Mouse (Mus musculus): ENCODE results near the gene A3galt2. TPM values are rescaled to one million over a fixed set of nuclear protein-coding genes. Genes with fewer than 3 reads are reported as not detected.
A peak's percentile ranks its signal among the peaks of the same experiment; 100 is the strongest.

A3galt2 gene
- total RNA-seq, 1 experiment from 2014 or later, result 0.09 TPM

DNA sequence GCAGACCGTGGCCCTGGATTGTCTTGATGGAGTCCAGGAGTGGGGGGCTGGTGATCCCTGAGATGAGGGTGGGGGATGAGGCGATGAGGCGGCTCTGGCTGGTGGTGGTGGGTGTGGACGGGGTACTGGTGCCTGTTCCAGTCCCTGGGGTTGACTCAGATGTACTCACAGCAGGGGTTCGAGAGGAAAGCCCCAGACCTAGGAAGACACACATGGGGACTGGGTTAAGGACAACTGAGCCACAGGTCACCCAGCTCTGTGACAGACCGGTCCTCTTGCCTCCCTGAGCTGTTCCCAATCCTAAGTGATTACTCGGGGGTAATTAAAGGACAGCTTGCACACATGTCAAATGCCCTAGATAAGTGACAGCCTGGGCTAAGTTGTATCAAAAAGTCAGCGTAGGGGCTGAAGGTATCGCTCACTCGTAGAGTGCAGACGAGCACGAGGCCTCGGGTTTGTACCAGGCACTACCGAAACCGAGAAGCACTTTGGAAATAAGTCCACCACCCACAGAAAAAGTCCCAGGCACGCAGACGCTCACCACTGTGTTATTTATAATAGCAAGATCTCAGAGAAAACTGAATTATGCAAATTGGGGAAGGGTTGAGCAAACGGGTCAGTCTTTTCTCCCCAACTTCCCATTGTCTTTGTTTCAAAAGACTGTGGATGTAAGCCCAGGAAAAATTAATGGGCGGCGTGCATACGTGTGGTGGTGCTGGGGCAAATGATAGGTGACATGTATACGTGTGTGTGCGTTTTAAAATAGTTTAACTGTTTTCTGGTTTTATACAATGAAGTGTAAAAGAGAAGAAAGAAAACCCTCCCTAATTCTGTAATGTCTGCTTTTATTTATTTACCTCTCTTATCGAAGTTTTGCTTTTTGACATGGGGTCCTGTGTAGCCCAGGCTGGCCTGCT is 32.1 kb downstream of the A3galt2 start:
- no peak for ATAC-seq (replicated peaks; ENCODE audit: low read depth, poor library complexity, severe bottlenecking)

GRCm38 (mm10) chr4:128788108-128788507 is 32.9 kb downstream of the A3galt2 start:
- no peak for ATAC-seq (replicated peaks; ENCODE audit: low read depth, poor library complexity, severe bottlenecking)

- ATAC-seq (replicated peaks; ENCODE audit: low read depth, poor library complexity, severe bottlenecking), result no peak
Measured at GRCm38 (mm10) chr4:128789646-128790045, 34.5 kb downstream of the A3galt2 start.

DNA sequence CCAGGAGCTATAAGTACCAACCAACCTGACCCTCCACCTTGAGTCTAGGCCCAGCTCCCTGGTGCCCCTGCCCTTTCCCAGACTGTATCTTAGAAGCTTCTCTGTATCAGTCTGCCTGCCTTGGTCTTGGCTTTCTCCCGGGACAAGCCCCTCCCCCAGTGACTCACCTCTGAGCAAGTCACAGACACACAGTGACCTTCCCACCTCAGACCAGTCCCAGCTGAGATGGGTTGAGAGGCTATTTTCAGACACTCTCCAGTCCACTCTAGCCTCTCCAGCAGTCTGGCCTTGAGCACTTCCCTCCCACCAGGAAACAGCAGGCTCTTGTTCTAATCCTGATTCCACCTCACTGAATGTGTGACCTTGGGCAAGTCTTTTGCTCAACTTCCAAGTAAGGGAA is 38.5 kb downstream of the A3galt2 start:
- no peak for ATAC-seq (replicated peaks; ENCODE audit: low read depth, poor library complexity, severe bottlenecking)

DNA sequence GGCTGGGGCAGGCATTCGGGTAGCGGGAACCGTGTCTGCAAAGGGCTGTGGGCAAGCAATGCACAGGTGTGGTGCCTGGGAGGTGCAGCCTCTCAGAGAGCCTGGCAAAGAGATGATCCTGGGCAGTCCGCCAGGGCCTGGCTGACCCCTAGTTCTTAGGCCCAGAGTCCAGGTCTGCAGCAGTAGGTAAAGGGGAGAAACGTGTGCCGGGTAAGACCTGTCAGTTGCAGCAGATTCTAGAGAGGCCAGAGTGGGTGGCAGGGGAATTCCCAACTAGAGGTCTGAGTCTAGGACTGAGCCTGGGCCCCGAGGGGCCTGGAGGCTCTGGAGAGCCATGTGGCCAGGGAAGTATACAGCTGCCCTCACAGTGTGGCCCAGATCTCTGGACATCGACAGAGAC is 39.0 kb downstream of the A3galt2 start:
- ATAC-seq (replicated peaks; ENCODE audit: low read depth, poor library complexity, severe bottlenecking), result no peak

GRCm38 (mm10) chr4:128795596-128795995 is 40.4 kb downstream of the A3galt2 start:
- peak; percentile 23; the same call in 1 of the 2 replicates for ATAC-seq (replicated peaks; ENCODE audit: low read depth, poor library complexity, severe bottlenecking)

DNA sequence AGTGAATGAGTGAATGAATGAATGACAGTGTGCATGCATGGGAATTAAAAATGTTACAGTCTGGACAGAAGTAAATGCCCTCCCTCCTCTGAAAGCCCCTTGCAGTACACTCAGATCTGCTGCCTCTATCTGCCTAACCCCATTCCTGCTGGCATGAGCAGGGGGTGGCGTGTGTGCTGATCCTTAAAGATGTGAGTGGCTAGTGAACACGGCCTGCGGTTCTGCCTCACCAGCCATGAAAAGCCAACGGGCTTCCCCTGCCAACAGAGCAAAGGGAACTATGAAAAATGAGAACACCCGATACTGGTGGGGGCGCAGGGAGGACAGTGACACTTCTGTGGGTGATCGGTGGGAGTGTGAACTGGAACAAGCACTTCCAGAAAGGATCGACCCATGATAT is 41.6 kb downstream of the A3galt2 start:
- ATAC-seq (replicated peaks; ENCODE audit: low read depth, poor library complexity, severe bottlenecking), result peak; percentile 61

DNA sequence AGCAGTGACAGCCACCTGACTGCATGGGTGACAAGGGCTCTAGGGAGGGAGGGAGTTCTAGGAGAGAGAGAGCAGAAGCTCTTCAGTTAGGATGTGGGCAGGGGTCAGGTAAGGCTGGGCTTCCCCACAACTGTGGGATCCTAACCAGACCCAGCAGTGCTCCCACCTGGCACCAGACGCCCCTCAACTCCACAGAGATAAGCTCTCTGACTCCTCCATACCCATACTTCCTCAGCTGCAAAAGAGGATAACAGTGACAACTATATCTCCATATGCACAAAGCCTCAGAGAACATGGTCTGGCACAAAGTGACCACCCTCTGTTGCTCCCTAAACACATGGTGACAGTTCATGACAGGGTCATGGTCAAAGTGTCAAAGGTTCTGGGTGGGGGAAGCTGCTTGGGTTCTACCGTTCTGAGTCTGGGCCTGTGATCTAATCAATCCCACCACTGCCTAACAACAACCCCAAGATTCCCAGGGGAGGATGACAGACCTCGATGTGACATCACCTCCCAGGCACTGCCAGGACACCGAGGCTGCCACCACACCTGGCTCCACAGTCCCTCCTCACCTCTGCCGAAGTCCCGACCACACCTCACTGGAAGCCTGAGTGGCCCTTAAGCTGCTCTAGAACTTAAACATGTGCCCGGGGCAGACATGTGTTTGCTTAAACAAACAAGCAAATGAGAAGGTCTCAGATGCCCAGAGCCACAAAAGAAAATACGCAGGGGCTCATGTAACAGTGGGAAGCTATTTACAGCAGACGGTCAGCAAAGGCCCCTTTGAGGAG is 46.7 kb downstream of the A3galt2 start:
- peak; percentile 26; the same call in 1 of the 2 replicates for ATAC-seq (replicated peaks; ENCODE audit: low read depth, poor library complexity, severe bottlenecking)

GRCm38 (mm10) chr4:128803569-128803968 is 48.4 kb downstream of the A3galt2 start:
- no peak for ATAC-seq (replicated peaks; ENCODE audit: low read depth, poor library complexity, severe bottlenecking)

- ATAC-seq (replicated peaks; ENCODE audit: low read depth, poor library complexity, severe bottlenecking), result no peak
Measured at GRCm38 (mm10) chr4:128804426-128805149, 49.4 kb downstream of the A3galt2 start.

DNA sequence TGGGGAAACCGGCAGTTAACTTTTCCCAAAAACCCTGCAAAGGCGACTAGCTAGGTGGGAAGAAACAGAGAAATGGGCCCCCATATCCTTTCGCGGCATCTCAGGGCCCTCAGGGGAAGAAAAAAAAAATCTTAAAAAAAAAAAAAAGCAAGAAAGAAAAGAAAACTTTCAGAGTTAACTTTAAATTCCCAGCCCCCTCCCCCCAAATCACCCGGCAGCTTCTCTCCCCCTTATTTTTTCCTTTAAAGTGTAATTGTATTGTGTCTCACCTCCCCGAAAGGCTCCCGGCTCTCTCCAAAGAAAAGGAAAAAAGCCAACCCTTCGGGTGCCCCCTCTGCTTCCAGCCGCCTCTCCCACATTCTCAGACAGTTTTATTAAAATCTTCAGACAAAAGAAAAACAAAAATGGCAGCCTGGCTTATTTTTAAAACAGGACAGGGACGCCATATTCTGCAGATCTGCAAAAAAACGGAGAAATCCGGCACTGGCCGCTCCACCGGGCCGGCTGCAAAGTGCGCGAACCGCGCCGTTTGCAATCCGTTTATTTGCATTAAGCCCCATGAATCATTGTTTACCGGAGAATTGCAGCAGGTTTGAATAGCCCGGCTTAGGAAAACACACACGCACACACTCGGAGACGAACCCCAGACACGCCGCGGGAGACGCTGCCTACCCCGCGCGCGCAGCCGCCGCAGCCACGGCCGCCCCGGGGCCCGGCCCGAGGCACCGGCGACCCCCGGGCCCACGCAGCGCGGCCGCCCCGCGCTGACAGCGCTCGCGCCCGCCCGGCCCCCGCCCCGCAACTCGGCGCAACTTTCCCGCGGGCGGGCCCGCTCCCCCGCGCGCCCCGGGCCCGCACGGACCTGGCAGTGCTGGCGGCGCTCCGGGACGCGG is 50.2 kb downstream of the A3galt2 start:
- ATAC-seq (replicated peaks; ENCODE audit: low read depth, poor library complexity, severe bottlenecking), result no peak

GRCm38 (mm10) chr4:128806043-128806826 is 51.1 kb downstream of the A3galt2 start, which contains the start of gene Zfp362:
Zfp362 (minus strand) TSS chr4:128806045.
- ATAC-seq (replicated peaks; ENCODE audit: low read depth, poor library complexity, severe bottlenecking), result no peak

- peak; percentile 72 for ATAC-seq (replicated peaks; ENCODE audit: low read depth, poor library complexity, severe bottlenecking)
Measured at GRCm38 (mm10) chr4:128806827-128807179, 51.6 kb downstream of the A3galt2 start.

DNA sequence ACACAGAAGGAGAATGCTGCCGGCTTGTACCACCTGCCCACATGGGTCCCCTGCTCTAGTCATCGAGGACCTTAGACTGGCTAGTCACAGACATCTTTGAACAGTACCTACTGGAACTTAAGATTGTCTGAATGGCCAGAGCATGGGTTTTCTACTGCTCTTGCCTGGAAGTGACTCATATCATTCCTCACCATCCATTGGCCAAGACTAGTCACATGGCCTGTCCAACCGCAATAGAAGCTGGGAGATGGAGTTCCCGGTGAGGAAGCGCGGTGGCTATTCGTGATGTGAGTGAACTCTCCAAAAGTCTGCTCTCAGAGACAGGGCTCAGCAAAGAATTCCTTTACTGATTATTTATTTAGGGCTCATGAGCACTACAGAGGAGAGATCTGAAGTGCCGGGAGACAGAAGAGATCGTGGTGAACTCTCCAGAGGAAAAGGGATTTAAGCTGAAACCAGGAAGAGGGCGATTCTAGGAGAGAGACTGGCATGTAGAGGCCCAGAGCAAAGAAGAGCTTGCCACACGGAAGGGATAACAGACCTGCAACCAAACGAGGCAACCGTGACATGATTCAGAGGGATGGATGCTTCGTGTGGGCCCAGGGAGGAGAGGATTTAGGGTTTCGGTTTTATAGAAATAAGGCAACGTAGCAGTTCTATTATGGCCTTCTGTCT is 56.4 kb downstream of the A3galt2 start:
- ATAC-seq (replicated peaks; ENCODE audit: low read depth, poor library complexity, severe bottlenecking), result peak; percentile 93

GRCm38 (mm10) chr4:128817011-128817410 is 61.8 kb downstream of the A3galt2 start:
- no peak for ATAC-seq (replicated peaks; ENCODE audit: low read depth, poor library complexity, severe bottlenecking)
